Mouse (Mus musculus) kidney, embryonic 15.5 days (tissue): Measurements from ENCODE around the gene Ddit4. TPM values are rescaled to one million over a fixed set of nuclear protein-coding genes. Genes with fewer than 3 reads are reported as not detected.

Experiments
- ATAC-seq: fragments of 200-750 bp; cut with Nextera tagmentation; replicated peaks from 2 replicates; pipeline ENCODE4 v1.8.0; 2017; ENCODE audit warnings: moderate TSS enrichment; ENCODE audit not compliant: low FRiP score
- H3K27ac ChIP-seq: fragments of 300-500 bp; sonication (generic); 2 replicates; pipeline ENCODE4 v1.5.1; 2015; ENCODE audit warnings: mild to moderate bottlenecking, inconsistent platforms
- H3K27me3 ChIP-seq: fragments of 300-500 bp; sonication (generic); 2 replicates; pipeline ENCODE4 v1.6.1; 2015; ENCODE audit warnings: inconsistent platforms
- H3K36me3 ChIP-seq: fragments of 300-500 bp; sonication (generic); 2 replicates; pipeline ENCODE4 v1.6.1; 2015; ENCODE audit warnings: inconsistent platforms
- H3K4me1 ChIP-seq: fragments of 300-500 bp; sonication (generic); 2 replicates; pipeline ENCODE4 v1.6.1; 2015; ENCODE audit warnings: inconsistent platforms
- H3K4me2 ChIP-seq: fragments of 300-500 bp; sonication (generic); 2 replicates; pipeline ENCODE4 v1.6.1; 2015; ENCODE audit warnings: moderate library complexity, mild to moderate bottlenecking, inconsistent platforms
- H3K4me3 ChIP-seq: fragments of 300-500 bp; sonication (generic); replicated peaks from 2 replicates; pipeline ENCODE4 v1.5.1; 2015; ENCODE audit warnings: mild to moderate bottlenecking, inconsistent platforms
- H3K9ac ChIP-seq: fragments of 300-500 bp; sonication (generic); 2 replicates; pipeline ENCODE4 v1.6.1; 2015; ENCODE audit warnings: mild to moderate bottlenecking, inconsistent platforms
- H3K9me3 ChIP-seq: fragments of 300-500 bp; sonication (generic); replicated peaks from 2 replicates; pipeline ENCODE4 v1.6.1; 2016; ENCODE audit warnings: inconsistent platforms
- WGBS: fragments of 180-500 bp; shearing (Covaris S2); methylation state at CpG from one replicate; pipeline ENCODE4 v1.1.7; 2015; ENCODE audit warnings: mixed read lengths; 5-methylcytosine and 5-hydroxymethylcytosine counted together
- polyA plus RNA-seq: library from polyadenylated mRNA; unstranded; fragments of >200 nt; fragmentation: Nextera tagmentation; extraction: Ambion mirVana; gene quantifications from 2 replicates; pipeline ENCODE4 v1.2.1, GENCODE M21; 2015

Gene Ddit4
- polyA plus RNA-seq, 1 experiment from 2014 or later, result 36.3 TPM

DNA sequence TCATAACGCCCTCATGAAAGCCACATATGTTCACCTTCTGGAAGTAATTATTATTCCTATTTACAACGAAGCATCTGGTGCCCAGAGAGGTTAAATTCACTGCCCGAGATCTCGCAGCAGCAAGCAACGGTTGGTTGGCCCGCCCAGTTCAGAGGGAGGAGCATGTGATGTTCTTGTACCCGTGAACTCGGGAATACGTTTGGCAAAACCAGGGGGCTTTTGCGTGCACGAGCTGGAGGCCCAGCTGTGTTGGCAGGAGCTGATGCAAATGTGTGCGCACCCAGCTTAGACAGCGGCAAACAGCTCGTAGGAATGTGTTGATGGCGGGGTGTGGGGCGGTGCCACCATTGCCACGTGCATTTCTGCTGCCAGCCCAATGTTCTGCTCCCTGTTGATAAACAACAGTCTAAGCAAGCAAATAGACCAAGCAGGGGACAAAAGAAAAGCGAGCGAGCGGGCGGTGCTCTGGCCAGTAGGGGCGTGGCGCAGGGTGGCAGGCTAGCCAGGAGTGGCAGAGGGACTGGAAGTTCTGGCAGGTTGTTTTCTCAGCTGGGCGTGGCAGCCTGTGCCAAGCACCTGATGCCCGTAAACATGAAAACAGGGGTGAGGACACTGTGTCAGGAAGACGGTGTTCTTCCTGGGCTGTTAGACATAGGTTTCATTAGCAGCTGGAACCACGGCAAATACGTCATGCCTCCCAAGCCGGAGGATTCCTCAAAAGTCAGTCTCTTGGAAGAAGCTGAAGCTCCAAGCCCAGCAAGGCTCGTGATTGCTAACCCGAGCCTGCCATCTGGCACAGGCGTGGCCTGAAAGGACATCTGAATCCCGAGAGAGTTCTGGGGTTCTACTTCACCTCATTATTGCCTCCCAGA lies 30.6 kb downstream of the Ddit4 start:
- Histone ChIP-seq H3K27me3 (no peaks in the 10 kb centered on the region), H3K9me3 (no peaks in the 10 kb centered on the region), H3K4me2 (peak overlapping the region; percentile 83), H3K4me3 (peak overlapping the region; percentile 45), H3K36me3 (no peaks in the 10 kb centered on the region), H3K4me1 (peaks cover 47% of the 10 kb centered on the region), H3K27ac (peak overlapping the region; percentile 77), H3K9ac (peak overlapping the region; percentile 24)
- 4% methylated on average over 33 of the region's 33 CpGs for WGBS
- peak; percentile 40 for ATAC-seq

DNA sequence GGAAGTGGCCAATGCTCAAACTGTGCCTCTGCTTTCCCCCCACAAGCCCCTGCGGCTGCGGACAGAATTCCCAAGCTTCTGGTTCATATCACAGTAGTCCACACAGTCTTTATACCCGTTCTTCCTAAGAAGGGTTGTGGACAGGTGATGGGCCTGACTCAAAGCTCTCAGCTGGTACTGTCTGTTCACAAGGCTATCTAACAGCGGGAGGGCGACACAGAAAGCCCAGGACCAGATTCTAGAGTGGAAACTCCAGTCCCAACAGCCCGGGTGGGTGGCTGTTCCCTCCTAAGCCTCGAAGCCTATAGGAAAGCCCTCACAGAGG lies 31.2 kb downstream of the Ddit4 start:
- Histone ChIP-seq H3K36me3 (no peaks in the 10 kb centered on the region), H3K4me2 (peak overlapping the region; percentile 83), H3K4me1 (peaks cover 50% of the 10 kb centered on the region), H3K9me3 (no peaks in the 10 kb centered on the region), H3K9ac (peak overlapping the region; percentile 24), H3K4me3 (peak overlapping the region; percentile 45), H3K27ac (peak overlapping the region; percentile 77), H3K27me3 (no peaks in the 10 kb centered on the region)
- ATAC-seq, result no peak
- WGBS, result 34% methylated on average over 7 of the region's 7 CpGs

DNA sequence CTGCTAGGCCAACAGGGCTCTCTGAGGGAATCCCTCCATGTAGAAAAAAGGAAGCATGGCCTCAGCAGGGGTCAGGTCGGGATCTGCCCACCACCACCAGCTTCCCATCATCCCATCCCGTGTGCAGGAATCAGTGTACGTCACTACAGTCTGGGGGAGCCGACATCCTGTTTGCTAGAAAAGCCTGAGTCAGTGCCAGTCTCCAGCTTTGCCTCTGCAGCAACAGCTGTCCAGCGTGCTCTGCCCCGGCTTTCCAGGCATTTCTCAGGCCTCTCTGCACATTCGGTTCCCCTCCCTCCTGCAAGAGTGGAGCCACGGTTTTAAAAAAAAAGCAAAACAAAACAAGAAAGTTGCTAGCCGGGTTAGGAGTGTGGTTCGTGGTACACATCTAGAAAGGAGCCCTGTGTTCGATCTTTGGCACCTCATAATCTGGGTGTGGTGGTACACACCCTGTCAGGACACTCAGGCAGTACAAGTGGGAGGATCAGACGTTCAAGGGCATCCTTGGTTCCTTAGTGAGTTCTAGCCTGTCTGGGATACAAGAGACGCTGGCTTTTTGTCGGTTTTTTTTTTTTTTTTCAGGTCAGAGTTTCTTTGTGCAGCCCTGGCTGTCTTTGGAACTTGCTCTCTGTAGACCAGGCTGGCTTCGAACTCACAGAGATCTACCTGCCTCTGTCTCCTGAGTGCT lies 32.0 kb downstream of the Ddit4 start:
- H3K27me3 ChIP-seq, result no peaks in the 10 kb centered on the region

DNA sequence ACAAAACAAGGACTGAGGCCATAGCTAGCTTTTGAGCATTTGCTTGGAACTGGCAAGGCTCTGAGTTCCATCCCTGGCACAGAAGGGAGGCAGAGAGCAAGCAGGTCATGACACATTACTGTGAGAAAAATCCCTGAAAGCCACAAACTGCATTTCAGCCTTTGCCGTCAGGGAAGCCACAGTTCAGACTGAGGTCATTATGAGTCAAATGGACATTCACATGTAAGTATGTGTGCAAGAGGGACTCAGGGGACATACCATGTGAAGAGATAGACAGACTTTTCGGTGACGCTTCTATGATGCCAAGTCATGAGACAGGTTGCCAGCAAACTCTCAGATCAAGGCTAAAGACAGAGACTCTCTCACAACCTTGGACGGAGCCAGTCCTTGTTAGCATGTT lies 33.5 kb downstream of the Ddit4 start:
- Histone ChIP-seq H3K27me3 (no peaks in the 10 kb centered on the region), H3K9me3 (no peaks in the 10 kb centered on the region), H3K4me1 (peaks cover 44% of the 10 kb centered on the region), H3K4me3 (no peak overlapping the region), H3K9ac (no peak overlapping the region), H3K4me2 (no peak overlapping the region), H3K36me3 (no peaks in the 10 kb centered on the region), H3K27ac (no peak overlapping the region)
- 84% methylated on average over 4 of the region's 4 CpGs for WGBS
- no peak for ATAC-seq

More for the DNA sequence above, 32.0 kb downstream of the Ddit4 start:
- WGBS, result 38% methylated on average over 15 of the region's 15 CpGs
- Histone ChIP-seq H3K27ac (peak overlapping the region; percentile 77), H3K36me3 (no peaks in the 10 kb centered on the region), H3K4me1 (peaks cover 50% of the 10 kb centered on the region), H3K9ac (no peak overlapping the region), H3K4me2 (no peak overlapping the region), H3K9me3 (no peaks in the 10 kb centered on the region), H3K4me3 (no peak overlapping the region)
- no peak for ATAC-seq

DNA sequence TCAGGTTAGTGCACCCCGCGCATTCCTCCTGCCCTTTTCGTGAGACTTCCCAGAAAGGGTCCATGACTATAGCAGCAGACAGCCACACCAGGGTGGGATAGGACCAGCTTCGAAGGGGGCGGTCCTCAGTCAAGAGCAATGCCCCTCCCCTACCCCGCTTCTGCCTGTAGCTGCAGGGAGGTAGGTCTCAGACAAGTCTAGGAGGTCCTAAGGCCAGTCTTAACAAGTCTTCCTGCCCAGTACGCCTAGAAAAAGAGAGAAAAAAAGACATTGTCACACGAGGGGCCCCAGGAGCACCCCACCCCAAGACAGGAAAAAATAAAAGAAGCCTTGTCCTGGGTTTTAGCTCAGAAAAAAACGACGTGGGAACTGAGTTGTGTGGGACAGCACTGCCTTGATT lies 35.0 kb downstream of the Ddit4 start:
- Histone ChIP-seq H3K9me3 (no peaks in the 10 kb centered on the region), H3K9ac (peak overlapping the region; percentile 33), H3K4me2 (peak overlapping the region; percentile 64), H3K27me3 (no peaks in the 10 kb centered on the region), H3K4me1 (peaks cover 48% of the 10 kb centered on the region), H3K27ac (peak overlapping the region; percentile 86), H3K4me3 (peak overlapping the region; percentile 34), H3K36me3 (no peaks in the 10 kb centered on the region)
- under 1% methylated on average over 10 of the region's 10 CpGs for WGBS
- ATAC-seq, result peak; percentile 89

DNA sequence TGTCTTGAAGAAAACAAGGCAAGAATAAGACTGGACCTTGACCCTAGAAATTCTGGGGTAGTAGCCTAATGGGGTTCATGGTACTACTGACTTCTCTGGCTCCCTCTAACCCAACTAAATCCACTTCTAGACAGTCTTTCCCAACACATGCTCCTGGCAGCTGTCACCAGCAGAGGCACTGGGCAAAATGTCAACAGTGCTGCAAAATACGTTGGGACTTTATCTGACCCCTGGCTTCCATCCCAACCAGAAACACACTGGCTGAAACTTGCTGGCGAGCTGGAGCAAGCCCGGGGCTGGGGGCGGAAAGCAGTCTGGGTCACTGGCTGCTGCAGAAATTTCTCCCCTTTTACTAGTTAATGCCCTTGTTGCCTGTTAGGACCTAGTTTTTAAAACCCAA lies 35.5 kb downstream of the Ddit4 start:
- H3K9ac ChIP-seq, result peak overlapping the region; percentile 33
- peak overlapping the region; percentile 86 for H3K27ac ChIP-seq
- H3K36me3 ChIP-seq, result no peaks in the 10 kb centered on the region
- peak overlapping the region; percentile 64 for H3K4me2 ChIP-seq
- no peaks in the 10 kb centered on the region for H3K27me3 ChIP-seq
- ATAC-seq, result peak; percentile 34
- WGBS, result 6% methylated on average over 4 of the region's 4 CpGs
- peaks cover 48% of the 10 kb centered on the region for H3K4me1 ChIP-seq
- no peaks in the 10 kb centered on the region for H3K9me3 ChIP-seq
- peak overlapping the region; percentile 34 for H3K4me3 ChIP-seq

DNA sequence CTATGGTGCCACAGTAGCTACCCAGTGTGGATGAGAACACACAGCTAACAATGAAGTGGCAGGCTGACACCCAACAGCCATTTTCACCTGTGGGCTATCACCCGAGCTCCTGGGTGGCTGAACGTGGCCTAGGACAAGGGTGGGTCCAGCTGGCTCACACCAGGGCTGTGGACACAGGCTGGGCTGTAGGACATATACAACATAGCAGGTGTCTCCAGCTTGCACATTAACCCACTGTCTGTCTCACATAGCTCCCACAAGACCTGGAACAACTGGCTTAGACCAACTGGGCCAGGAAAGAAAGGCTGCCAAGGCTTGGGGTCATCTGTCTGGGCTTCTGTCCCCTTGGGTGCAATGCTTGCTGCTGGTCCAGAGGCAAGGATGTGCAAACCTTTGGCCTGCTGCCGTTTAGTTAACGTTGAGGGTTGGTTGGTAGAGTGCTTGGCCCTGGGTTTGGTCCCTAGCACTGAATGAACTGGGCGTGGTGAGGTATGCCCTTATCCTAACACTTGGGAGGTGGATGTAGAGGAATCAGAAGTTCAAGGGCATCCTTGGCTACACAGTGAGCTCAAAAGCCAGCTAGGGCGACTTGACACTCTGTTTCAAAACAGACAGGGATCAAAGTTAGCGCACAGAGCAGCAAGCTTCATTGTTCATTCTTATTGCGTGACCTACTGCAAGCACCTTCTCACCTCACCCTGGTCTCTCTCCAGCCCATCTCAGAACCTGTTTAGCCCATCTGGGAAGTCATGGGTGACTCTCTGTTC lies 36.3 kb downstream of the Ddit4 start:
- no peaks in the 10 kb centered on the region for H3K9me3 ChIP-seq
- no peak overlapping the region for H3K27ac ChIP-seq
- H3K36me3 ChIP-seq, result no peaks in the 10 kb centered on the region
- no peak overlapping the region for H3K4me3 ChIP-seq
- no peak overlapping the region for H3K9ac ChIP-seq
- no peaks in the 10 kb centered on the region for H3K27me3 ChIP-seq
- no peak overlapping the region for H3K4me2 ChIP-seq
- WGBS, result 93% methylated on average over 8 of the region's 8 CpGs
- ATAC-seq, result no peak
- peaks cover 48% of the 10 kb centered on the region for H3K4me1 ChIP-seq

DNA sequence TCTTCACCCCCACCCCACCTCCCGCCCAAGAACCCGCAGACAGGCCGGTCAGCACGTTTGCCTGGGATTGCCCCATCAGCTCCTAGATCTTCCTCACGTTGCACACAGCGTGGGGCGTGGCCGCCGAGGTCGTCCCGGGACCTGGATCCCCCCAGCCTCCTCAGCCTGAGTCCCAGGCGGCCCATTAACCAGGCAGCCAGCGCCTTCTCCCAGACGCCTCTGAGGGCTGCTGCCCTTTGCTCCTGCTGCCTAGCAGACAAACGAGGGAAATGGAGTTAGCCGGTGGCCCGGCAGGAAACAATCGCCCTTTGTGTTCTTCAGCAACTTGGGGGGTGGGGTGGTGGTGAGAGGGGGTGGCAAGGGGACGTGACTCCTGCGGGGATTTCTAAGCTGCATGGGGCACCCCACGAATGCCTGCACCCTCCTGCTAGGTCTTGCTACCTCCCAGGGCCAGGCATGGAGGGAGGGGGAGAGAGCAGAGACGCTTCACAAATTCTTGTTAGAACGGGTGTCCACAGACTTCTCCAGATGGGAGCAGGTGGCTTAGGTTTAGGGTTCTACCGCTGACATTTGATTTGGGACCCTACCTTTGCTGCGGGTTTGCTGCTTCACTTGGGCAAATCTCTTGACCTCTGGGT lies 40.0 kb downstream of the Ddit4 start:
- WGBS, result 6% methylated on average over 25 of the region's 25 CpGs
- Histone ChIP-seq H3K4me2 (peak overlapping the region; percentile 52), H3K27me3 (no peaks in the 10 kb centered on the region), H3K27ac (peak overlapping the region; percentile 80), H3K4me3 (peak overlapping the region; percentile 13; the same call in 1 of the 2 replicates), H3K9ac (no peak overlapping the region), H3K4me1 (peaks cover 60% of the 10 kb centered on the region), H3K9me3 (no peaks in the 10 kb centered on the region), H3K36me3 (no peaks in the 10 kb centered on the region)
- ATAC-seq, result peak; percentile 41; the same call in 1 of the 2 replicates

DNA sequence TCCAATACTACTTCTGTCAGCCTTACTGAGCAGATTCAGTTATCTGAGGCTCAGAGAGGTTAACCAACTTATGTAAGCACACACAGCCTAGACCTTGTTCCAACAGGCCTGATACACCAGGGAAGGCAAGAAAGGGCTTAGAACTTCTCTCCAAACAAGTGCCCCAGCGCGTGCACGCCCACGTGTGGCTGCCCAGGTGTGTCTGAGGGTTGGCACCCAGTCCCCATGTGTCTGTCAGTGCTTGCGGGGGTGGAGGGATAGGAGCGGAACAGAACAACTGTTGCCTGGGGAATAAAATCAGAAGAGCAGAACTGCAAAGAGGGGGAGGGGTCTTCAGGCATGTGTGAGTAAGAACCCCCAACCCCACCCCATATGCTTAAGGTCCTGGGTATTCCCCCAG lies 40.5 kb downstream of the Ddit4 start:
- 30% methylated on average over 6 of the region's 6 CpGs for WGBS
- peak overlapping the region; percentile 13; the same call in 1 of the 2 replicates for H3K4me3 ChIP-seq
- H3K4me1 ChIP-seq, result peaks cover 54% of the 10 kb centered on the region
- H3K9ac ChIP-seq, result no peak overlapping the region
- H3K4me2 ChIP-seq, result peak overlapping the region; percentile 52
- no peaks in the 10 kb centered on the region for H3K9me3 ChIP-seq
- no peaks in the 10 kb centered on the region for H3K36me3 ChIP-seq
- H3K27ac ChIP-seq, result peak overlapping the region; percentile 80
- ATAC-seq, result no peak
- no peaks in the 10 kb centered on the region for H3K27me3 ChIP-seq

DNA sequence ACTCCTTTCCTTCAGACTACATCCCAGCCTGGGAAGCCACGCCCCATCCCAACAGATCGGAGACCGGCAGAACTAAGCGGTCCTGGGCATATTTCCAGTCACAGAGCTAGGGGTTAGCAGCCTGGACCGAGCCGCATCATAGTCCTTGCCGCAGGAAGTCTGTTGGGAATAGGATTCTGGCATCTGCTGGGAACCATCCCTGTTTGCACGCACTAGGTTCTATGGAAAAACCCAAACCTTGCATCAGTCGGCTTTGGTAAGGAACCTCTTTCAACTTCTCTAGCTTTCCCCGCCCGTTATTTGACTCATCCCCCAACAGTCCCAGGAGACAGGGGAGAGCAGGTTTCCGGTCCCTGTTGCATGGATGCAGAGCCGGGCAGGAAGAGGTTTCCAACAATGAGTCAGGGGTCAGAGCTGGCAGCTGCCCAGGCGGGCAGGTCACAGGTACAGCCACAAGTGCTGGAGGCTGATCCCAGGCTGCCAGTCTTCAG lies 42.2 kb downstream of the Ddit4 start:
- WGBS, result 5% methylated on average over 14 of the region's 14 CpGs
- peaks cover 51% of the 10 kb centered on the region for H3K4me1 ChIP-seq
- H3K4me3 ChIP-seq, result peak overlapping the region; percentile 14; the same call in 1 of the 2 replicates
- H3K9me3 ChIP-seq, result no peaks in the 10 kb centered on the region
- no peaks in the 10 kb centered on the region for H3K27me3 ChIP-seq
- H3K4me2 ChIP-seq, result peak overlapping the region; percentile 44
- H3K36me3 ChIP-seq, result no peaks in the 10 kb centered on the region
- H3K27ac ChIP-seq, result peak overlapping the region; percentile 90
- H3K9ac ChIP-seq, result no peak overlapping the region
- peak; percentile 53 for ATAC-seq

DNA sequence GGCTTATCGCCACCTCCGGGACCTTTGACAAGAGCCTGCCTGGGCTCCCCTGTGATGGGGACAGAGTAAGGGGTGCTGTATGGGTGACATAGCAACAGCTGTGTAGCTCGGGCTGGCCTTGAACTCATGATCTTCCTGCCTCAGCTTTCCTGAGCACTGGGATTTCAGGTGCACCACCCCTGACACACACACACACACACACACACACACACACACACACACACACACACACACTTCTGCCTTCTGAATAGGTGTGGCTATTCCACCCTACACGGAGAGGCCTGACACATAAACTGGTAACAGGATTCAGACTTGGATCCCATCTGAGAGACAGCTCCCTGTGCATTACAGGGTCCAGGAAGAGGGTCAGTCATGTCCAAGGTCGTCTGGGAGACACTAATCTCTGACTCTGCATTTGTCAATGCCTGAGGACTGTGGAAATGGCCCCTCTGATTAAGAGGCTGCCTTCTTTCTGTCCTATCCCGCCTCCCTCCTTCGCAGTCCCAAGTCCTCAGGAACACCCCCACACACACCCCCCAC lies 42.8 kb downstream of the Ddit4 start:
- no peaks in the 10 kb centered on the region for H3K36me3 ChIP-seq
- peak overlapping the region; percentile 44 for H3K4me2 ChIP-seq
- H3K9me3 ChIP-seq, result no peaks in the 10 kb centered on the region
- ATAC-seq, result peak; percentile 12
- H3K27me3 ChIP-seq, result no peaks in the 10 kb centered on the region
- peak overlapping the region; percentile 90 for H3K27ac ChIP-seq
- H3K4me3 ChIP-seq, result no peak overlapping the region
- WGBS, result 45% methylated on average over 7 of the region's 7 CpGs
- H3K4me1 ChIP-seq, result peaks cover 51% of the 10 kb centered on the region
- no peak overlapping the region for H3K9ac ChIP-seq
